Mouse (Mus musculus) A20 (cell line): ENCODE results near the gene RPS10-NUDT3.

Experiments used
- DNase-seq: peaks from one replicate; pipeline ENCODE4 v3.0.0-alpha.2; 2011; ENCODE audit warnings: low read depth, low spot score

Gene RPS10-NUDT3

DNA sequence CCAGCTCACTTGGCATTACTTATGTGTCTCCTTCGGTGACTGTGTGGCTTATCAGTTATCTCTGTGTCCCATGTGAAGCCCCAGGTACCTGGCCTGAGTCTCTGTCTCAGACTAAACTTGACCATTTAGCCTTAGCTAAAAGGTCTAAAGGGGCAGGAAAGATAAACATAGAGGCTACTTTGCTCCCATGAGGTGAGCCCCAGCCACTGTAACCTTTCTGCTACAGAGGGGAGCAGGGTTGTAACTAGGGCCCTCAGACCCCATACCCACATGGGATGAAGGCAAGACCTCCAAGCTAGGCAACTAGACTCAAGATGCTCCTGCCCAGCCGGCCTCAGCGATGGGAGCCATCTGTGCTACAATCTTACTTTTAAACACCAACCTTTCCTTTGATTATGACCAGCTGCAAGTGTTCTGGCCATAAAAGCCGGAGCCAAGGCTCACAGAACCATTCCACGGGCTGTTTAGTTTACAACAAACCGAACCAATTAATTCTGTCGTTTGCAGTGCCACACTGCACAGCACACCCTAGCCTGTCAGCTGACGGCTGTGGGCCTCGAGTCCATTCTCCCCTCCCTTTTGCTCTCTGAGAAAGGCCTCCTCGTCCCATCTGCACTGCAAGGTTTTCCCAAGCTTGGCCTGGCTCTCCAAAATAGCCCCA lies 59.8 kb downstream of the RPS10-NUDT3 start:
- DNase-seq, result no peak

DNA sequence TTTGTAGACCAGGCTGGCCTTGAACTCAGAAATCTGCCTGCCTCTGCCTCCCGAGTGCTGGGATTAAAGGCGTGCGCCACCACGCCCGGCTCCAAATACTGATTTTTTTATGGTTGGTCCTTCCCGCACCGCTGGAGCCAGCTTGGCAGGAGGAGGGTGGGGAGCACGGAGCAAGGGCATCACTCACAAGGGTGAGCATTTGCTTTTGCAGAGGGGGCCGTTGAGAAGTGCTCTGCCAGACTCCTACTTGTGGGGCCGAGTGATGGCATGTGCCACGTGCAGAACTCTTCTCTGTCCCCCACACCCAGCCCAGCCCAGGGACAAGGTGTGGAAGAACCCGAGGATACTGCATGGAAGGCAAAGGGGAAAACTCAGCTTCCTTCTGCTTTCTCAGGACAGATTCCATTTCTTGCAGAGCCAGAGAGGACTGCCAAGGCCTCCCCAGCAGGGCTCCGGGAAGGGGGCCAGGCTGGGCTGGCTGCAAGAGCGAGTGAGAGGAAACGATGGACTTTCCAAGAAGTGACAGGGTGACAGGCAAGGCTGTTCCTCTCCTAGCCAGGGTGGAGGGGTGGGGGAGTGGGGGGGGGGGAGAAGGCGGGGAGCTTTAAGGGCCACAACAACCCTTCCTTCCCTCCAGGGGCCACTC lies 60.4 kb downstream of the RPS10-NUDT3 start:
- no peak for DNase-seq

DNA sequence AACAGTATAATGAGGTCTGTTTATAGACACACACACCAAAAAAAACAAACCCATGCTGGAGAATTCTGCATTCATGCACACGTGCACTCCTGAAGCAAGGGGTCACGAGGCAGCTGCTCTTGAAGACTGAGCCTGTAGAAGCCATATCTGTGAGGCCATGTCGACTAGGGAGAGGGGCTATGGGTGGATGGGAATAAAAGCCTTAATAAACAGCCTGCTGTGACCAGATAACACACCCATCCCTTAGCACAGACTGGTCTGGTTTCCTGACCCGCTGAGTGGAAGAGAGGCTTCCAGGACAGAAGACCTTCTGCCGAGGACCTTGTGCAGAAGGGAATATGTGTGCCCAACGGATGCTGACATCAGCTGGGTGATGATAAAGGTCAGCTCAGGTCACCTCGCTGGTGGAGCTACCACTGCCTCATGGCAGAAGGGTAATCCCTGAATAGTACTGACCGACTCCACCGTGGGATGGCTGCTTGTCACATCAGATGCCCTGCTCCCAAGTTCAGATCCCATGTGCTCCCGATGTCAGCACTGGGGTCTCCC lies 61.2 kb downstream of the RPS10-NUDT3 start:
- DNase-seq, result no peak

DNA sequence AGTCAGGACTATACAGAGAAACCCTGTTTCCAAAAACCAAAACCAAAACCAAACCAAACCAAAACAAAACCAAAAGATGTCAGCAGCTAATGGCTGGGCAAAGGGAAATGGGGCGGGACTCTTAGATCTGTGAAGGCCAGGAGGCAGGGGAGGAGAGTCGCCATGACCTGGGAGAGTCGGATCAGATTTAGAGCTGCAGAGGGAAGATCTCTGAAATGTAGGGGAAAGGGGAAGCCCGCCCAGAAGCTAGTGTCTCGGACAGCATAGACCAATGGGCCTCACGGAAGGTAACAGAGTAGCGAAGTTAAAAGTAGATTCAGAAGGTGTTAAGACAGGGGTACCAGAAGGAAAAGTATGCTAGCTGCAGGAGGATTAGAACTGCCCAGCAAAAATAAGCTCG lies 63.7 kb downstream of the RPS10-NUDT3 start:
- DNase-seq, result no peak

DNA sequence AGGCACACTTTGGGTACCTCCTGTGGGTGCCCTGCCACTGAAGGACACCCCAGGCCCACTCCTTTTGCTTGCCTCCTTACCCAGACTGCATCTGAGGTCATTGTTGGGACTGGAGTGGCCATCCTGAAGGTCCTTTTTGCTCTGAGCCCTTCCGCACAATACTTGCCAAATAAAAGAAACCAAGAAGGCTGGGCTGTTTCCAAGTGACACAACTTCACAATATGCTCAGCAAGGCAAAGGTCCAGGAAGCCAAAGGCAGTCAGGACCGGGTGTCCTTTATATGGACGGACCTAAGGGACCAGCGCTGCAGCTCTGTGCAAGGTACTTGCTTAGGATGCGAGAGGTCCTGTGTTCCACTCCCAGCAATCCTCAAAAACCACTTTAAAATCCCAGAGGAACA lies 66.8 kb downstream of the RPS10-NUDT3 start:
- no peak for DNase-seq

DNA sequence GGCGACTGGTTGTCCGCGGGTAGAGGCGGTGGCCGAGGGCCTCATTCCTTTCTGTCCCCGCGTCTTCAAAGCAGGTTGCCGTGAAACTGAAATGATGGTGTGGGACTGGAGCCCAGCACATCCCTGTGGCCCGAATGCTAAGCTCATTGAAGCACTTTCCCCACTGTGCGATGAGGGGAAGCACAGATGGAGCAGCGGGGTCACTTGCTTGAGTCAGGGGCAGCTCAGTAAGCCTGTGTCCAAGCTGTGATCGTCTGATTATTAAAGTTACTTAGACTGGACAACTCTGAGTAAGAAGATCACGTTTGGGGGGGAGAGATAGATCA lies 69.1 kb downstream of the RPS10-NUDT3 start:
- DNase-seq, result no peak

DNA sequence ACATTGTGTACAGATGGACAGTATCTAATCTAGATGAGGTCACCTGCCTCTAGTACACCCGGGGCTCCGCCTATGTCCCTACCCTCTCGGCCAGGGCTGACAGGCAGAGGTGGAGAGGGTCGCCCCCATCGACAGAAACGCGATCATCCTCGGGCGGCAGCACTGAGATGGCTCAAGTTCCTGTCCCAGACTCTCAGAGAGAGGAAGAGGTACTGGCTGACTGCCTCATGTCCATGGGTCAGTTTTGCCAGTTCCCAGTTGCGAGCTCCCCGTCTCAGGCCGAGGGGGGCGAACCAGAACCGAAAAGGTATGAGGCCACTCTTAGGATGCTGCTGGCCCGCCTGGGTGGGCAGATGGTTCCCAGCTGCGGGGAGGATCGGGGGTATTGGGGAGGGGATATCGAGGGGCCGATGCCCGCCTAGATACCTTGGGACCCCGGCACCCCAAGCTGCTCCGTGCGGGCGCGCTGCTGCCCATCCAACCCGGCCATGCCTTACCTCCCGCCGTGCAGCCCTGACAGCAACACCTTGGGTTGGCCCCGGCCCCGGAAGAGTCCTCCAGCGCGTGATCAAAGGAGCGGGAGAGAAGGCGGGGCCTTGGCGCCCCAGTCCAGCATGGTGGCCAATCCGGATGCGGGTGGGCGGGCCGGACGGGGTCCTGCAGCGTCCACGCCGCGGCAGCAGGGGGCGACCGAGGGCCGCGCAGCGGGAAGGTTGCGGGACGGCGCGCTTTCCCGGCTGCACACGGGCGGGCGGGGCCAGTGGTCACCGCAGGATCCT lies 69.7 kb downstream of the RPS10-NUDT3 start, which contains the start of gene AI413582:
Gene AI413582 (minus strand): TSS at position 594 of the 779 bp plus-strand sequence.
- peak; percentile 95 for DNase-seq

DNA sequence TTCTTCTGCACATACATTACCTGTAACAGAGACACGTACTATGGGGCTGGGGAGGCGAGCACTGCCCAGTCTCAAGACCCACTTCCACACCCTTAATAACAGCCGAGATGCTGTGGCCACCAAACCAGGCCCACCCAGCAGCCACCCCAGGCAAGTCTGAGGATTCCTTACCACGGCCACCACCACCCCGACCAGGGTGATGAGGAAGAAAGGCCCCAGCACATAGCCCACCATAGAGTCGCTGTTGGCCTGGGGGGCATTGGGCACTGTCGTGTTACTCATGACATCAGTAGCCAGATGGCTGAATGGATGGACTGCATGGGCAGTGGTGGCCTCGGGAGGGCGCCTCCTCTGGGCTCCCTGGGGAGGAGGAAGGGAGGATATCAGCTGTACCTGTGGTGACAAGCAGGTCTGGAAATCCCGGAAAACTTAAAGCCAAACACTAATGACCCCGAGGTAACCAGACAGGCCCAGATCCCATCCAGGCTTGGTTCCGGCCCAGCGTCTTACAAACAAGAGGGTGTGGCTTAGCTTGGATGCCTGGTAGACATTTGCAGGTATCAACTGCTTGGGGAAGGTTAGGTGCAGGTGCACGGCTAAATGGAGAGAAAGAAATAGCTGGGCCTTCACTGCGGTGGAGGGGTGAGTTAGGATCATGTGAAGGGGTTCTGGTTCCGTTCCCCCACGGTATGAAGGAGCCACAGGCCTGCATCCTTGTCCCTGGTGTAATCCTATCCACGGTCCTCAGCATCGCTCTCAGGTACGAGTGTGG lies 70.4 kb downstream of the RPS10-NUDT3 start:
- peak; percentile 74 for DNase-seq

DNA sequence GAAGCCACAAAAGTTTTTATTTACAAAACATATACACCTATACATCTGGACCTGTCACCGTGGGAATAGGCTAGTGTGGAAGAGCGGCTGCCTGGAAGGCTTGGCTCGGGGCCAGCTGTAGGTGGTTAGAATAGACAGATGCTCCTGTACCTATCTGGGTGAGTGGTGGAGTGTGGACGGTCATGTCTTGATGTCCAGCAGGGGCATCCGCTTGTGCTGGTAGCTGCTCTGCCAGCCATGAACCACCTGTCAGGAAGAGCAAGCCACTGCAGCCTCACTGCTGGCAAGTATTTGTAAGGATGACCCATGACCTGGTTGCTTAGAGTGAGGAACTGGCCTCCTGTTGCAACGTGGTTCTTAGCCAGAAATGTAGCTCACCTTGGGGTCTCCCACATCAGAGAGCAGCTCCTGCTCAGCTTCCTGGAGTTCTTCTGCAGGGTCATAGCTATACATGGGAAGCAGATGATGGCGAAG lies 71.2 kb downstream of the RPS10-NUDT3 start:
- peak; percentile 48 for DNase-seq

DNA sequence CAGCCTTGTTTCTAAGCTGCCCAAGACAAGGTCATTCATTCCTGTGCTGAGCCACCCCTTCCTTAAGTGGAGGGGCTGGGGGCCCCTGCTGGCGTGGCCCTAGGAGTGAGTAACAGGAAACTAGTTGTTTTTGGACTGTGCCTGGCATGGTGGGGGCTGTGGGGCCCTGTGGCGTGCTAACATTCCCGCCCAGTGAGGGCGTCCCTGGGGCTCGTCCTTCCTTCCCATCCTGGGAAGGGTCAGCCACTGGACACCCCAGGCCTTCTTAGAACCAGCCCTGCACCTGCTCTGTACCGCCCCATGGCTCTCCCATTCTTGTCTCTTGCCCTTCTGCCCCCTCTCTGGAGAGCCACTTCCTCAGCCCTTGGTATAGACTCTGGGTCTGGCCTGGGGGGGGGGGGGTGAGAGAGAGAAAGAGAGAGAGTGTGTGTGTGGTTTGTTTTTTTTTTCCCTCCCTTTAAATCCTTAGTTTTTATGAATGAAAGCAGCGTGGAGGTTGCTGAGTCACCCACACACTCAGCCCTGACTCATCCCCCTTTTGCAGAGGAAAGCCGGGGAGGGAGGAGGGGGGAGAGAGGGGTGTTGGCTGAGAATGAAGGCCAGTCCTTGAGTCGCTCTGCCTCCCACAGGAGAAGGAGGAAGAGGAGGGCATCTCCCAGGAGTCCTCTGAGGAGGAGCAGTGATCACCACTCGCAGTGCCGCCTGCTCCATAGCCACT lies 73.1 kb downstream of the RPS10-NUDT3 start:
- no peak for DNase-seq

DNA sequence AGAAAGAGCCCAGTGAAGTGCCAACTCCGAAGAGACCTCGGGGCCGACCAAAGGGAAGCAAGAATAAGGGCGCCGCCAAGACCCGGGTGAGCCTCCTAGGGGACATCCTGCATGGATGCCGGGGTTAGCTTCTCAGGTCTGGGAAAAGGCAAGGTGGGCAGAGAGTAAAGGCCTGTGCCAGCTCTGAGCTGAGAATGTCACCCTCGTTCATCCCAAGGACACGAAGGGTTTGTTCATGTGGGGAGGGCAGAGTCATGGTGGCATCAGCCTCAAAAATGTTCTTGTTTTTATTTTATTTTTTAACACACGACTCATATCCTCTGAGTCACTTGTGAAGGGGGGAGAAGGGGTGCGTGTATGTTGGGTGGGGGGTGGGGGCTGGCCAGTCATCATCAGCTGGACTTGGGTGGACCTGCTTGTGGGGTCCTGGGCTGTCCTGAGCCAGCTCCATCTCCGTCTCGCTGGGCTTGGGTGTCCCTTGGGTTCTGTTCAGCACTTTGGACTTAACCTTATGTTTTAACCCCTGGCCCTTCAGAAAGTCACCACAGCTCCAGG lies 74.0 kb downstream of the RPS10-NUDT3 start:
- no peak for DNase-seq

DNA sequence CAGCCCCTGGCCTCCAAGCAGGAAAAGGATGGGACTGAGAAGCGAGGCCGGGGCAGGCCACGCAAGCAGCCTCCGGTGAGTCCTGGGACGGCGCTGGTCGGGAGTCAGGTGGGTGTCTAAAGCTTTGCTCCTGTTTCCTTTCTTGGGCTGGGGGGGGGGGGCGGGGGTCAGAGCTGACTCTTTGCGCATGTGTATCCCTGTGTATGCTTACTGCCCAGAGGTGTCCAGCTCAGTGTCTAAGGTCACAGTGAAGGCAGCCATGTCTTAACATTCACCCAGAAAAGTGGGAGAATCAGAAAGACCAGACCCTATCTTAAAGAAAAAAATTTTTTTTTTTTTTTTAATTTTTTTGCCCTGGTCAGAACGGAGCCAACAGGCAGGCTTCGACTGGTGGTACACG lies 75.4 kb downstream of the RPS10-NUDT3 start:
- no peak for DNase-seq

DNA sequence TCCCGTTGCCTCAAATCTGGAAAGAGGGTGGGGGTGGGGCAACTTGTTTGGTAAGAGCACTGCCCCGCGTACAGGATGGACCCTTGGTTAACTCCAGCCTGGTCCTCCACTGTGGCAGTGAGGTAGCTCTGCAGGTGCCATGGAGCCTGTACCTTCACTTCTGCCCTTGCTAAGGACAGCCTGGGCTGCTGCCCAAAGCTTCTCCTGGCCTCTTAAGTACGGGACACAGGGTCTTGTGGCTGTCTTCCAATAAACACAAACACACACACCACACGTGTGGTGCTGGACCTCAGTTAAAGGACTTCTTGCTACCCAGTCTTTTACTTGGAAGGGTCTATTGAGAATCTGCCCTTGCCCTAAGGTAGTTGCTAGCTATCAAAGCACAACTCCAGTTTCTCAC lies 76.2 kb downstream of the RPS10-NUDT3 start:
- DNase-seq, result peak; percentile 35

DNA sequence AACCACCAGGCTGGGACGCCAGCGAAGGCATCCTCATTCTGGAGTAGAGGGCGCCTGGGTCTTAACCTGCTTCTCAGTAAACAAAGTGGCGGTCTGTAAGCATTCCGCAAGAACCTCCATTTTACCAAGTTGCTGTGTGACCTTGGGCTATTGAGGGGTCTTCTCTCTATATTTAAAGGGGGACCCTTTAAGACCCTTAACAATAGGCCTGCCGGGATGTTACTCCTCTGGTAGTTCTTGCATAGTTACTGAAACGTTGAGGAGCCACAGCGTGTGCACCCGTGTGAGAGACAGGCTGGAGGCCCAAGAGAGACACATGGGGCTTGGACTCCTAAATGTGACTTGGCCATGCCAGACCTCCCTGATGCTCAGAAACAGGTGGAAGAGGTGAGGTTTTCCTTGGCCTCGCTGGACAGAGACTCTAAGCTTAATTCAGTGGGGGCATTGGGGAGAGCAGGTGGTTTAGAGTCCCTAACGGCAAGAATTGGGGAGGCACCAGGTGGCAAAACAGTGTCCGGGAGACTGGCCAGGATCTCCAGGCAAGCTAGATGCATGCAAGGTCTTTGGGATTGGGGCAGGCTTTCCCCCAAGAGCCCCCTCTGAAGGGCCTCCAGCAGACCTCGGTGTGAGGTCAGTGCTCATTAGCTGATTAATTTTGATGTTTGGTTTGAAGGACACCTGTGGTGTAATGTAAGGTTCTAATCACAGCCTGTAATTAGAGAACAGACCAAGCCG lies 76.9 kb downstream of the RPS10-NUDT3 start:
- DNase-seq, result peak; percentile 52

DNA sequence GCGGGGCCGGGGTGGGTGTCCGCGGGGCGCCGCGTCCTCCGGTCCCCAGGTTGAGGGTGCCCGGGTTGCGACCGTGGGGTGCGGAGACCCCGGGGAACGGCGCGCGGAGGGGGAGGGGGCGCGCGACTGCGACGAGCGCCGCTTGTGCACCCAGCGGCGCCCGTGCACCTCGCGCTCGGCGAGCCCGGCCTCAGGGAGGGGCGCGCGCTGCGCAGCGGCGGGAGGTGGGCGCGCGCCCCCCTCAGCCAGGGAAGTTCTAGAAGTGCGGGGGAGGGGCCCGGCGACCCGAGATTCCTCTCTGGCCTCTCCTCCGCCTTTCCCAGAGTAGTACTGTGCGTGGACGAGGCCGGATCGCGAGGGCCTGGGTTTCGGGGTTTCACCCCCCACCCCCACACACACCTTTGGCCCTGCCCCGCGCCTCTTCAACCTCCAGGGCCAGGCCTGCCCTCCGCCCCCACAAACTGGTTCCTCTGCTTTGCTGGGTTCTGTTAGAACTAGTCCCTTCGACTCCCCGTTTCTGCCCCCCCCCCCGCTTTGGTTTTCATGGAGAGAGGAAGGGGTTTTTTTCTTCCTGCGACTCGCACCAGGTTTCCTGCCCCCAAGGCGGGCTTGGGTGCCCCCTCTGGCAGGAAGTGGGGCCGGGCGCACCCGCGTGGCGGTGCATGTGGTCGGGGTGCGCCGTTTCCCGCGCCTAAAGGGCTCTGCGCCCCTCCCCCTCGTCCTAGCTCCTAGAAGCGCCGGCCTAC lies 77.7 kb downstream of the RPS10-NUDT3 start:
- DNase-seq, result peak; percentile 88

DNA sequence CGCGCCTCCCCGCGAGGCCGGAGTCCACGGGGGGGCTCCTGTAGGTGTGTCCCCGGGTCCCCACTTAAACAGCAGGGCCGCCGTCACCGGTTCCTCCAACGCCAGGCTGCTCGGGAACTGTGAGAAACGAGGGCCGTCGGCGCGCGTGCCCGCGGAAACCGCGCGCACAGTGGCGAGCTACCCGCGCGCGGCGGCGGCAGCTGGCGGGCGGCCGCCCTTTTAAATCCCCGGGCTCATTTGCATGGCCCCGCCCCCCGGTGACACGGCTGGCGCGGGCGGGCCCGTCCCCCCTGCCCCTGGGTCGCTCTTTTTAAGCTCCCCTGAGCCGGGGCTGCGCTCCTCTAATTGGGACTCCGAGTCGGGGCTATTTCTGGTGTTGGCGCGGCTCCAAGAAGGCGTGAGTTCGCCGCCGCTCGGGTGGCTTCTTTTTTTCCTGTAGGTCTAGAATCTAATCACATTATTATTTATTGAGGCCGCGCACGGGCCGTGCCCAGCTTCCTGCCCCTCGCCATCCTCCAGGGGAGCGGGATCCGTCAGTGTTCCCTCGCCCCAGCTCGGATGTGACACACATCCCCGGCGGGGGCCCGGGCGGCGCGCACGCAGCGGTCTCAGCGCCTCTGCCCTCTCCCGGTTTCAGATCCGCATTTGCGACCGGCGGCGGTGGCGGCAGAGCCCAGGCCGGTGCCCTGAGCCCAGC lies 78.6 kb downstream of the RPS10-NUDT3 start, which contains the start of gene Hmga1:
Gene Hmga1 (plus strand): TSS at position 183 of the 697 bp plus-strand sequence.
- DNase-seq, result peak; percentile 96

DNA sequence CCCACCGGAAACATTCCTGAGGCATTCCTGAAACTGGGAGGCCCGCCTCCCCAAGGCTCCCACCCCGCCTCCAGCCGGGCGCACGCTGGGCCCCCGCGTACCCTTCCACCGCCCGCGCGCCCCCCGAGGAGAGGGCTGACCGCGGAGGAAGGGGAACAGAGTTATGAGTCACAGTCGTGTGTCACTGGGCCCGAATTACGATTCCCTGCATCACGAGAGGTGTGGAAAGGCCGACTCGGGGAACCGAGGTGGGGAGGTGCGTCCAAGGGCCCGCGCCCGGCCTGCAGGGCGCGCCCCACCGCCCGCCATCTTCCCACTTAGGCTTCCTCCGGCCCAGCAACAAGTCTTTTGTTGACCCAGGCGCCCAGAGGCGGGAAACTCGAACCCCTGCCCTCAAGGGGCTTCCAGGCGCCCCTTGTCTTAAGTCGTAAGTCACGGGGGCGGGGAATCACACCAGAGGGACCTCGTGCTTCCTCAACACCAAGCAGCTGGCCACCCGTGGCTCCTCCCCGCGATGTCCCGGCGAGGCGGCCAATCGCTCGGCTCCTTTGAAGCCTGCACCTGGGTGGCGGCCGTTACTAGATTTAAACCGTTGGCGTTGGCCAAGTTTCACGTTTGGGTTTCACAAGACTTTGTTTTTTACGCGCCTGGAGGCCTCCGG lies 79.4 kb downstream of the RPS10-NUDT3 start:
- peak; percentile 98 for DNase-seq

DNA sequence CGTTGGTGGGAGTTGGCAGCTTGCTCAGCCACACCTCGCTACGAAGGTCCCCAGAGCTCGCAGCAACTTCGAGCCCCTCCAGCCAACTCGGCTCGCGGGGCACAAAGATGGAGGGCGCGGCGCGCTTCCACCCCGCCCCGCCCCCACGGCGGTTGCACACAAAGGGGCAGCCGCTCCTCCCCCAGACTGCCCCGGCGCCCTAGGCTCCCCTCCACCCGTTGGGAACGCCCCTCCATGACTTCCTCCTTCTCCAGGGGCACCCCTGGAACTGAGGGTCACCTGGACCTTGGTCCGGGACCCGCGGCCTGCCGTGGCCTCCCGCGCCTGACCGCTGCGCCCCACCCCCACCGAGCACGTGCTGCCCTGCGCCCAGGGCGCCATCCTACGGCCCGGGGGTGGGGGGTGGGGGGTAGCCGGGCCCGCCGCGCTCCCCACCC lies 79.9 kb downstream of the RPS10-NUDT3 start:
- DNase-seq, result peak; percentile 88
